In genomic region chr11:72996781-72997180, GRCm38 (mm10) we compare ENCODE assay signal across 30 mouse cellular contexts. TPM values are rescaled to one million over a fixed set of nuclear protein-coding genes. Genes with fewer than 3 reads are reported as not detected.
"Had no signal": no experiment of that assay in that cellular context is flagged by ENCODE, and none has a peak within 500 bp of the region (broad histone marks: within the 10 kb centered on the region; RNA-seq: fewer than 3 reads in every experiment).

No protein-coding gene starts in this region.

- DNase-seq: left cerebral cortex, postnatal 4 days; liver; liver, embryonic 13.5 days; liver, postnatal 0 days; lung, adult 18-20 months; lung, adult 2 months; lung, postnatal 10 days; lung, postnatal 14 days; lung, postnatal 36 days; lung, postnatal 4 days; midbrain, embryonic 14.5 days had no signal

- H3K27ac ChIP-seq: left cerebral cortex, adult 2 months; limb, embryonic 10.5 days; limb, embryonic 12.5 days; limb, embryonic 13.5 days; limb, embryonic 15.5 days; liver, embryonic 12.5 days; liver, embryonic 13.5 days; liver, embryonic 14.5 days; liver, embryonic 15.5 days; lung, embryonic 15.5 days; macrophage; midbrain, embryonic 10.5 days; midbrain, embryonic 12.5 days; midbrain, embryonic 13.5 days; midbrain, embryonic 15.5 days had no signal

- ATAC-seq: liver, embryonic 12.5 days; liver, postnatal 0 days; midbrain, embryonic 13.5 days; midbrain, embryonic 15.5 days; midbrain, embryonic 16.5 days had no signal

- H3K4me1 ChIP-seq: midbrain, embryonic 12.5 days; midbrain, embryonic 13.5 days; midbrain, embryonic 15.5 days had no signal

- H3K36me3 ChIP-seq: limb, embryonic 10.5 days; limb, embryonic 12.5 days; limb, embryonic 13.5 days; limb, embryonic 15.5 days; liver, embryonic 12.5 days; liver, embryonic 13.5 days; liver, embryonic 15.5 days; lung, embryonic 15.5 days; midbrain, embryonic 10.5 days; midbrain, embryonic 12.5 days; midbrain, embryonic 13.5 days; midbrain, embryonic 15.5 days had no signal

- H3K4me3 ChIP-seq: left cerebral cortex, adult 2 months; limb, embryonic 10.5 days; limb, embryonic 12.5 days; limb, embryonic 13.5 days; limb, embryonic 15.5 days; liver, embryonic 12.5 days; liver, embryonic 13.5 days; liver, embryonic 15.5 days; lung, embryonic 15.5 days; midbrain, embryonic 10.5 days; midbrain, embryonic 12.5 days; midbrain, embryonic 13.5 days; midbrain, embryonic 15.5 days; myocyte had no signal

- H3K27me3 ChIP-seq: limb, embryonic 13.5 days; limb, embryonic 15.5 days; liver, embryonic 12.5 days; liver, embryonic 13.5 days; lung, embryonic 15.5 days; midbrain, embryonic 13.5 days; midbrain, embryonic 15.5 days had no signal

- H3K9me3 ChIP-seq: limb, embryonic 10.5 days; limb, embryonic 12.5 days; limb, embryonic 13.5 days; limb, embryonic 15.5 days; liver, embryonic 12.5 days; liver, embryonic 13.5 days; liver, embryonic 15.5 days; lung, embryonic 15.5 days; midbrain, embryonic 10.5 days; midbrain, embryonic 12.5 days; midbrain, embryonic 13.5 days; midbrain, embryonic 15.5 days had no signal

- H3K9ac ChIP-seq: limb, embryonic 12.5 days; limb, embryonic 13.5 days; limb, embryonic 15.5 days; liver, embryonic 12.5 days; liver, embryonic 13.5 days; liver, embryonic 14.5 days; liver, embryonic 15.5 days; liver, postnatal 0 days; lung, embryonic 14.5 days; lung, embryonic 15.5 days; midbrain, embryonic 12.5 days; midbrain, embryonic 13.5 days; midbrain, embryonic 15.5 days had no signal

- H3K4me2 ChIP-seq: limb, embryonic 12.5 days; limb, embryonic 13.5 days; limb, embryonic 15.5 days; liver, embryonic 11.5 days; liver, embryonic 12.5 days; liver, embryonic 13.5 days; liver, embryonic 15.5 days; lung, embryonic 14.5 days; lung, embryonic 15.5 days; midbrain, embryonic 11.5 days; midbrain, embryonic 12.5 days; midbrain, embryonic 13.5 days; midbrain, embryonic 15.5 days had no signal

RNA-seq across cellular contexts. Expression of gene Camkk1, which starts 22.0 kb away (rescaled TPM):
- polyA plus RNA-seq: macrophage had no signal
